Mouse (Mus musculus): ENCODE results near the gene Fam208a. TPM values are rescaled to one million over a fixed set of nuclear protein-coding genes. Genes with fewer than 3 reads are reported as not detected.

Gene Fam208a
- 18.3 and 30.1 TPM in 2 replicates for polyA plus RNA-seq (2012; rRNA removed)

DNA sequence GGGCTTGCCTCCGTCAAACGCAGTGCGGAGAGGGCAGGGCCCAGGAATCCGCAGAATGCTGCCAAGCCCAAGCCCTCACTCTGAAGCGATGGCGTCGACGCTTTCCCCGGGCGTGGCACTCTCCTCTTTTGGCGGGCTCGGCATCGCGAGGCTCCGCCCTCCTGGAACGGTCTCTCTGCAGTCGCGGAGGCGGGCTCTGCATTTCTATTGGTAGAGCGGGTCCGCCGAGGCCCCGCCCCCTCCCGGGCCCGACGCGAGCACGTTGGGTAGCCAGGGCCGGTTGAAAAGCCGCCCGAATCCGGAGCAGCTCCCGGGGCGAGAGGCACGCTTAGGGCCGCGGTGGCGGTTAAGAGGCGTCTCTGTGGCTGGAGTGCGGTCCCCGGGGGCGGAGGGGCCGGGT lies at the start of gene Fam208a:
Gene Fam208a (plus strand): TSS at position 262 of the 400 bp plus-strand sequence.

DNA sequence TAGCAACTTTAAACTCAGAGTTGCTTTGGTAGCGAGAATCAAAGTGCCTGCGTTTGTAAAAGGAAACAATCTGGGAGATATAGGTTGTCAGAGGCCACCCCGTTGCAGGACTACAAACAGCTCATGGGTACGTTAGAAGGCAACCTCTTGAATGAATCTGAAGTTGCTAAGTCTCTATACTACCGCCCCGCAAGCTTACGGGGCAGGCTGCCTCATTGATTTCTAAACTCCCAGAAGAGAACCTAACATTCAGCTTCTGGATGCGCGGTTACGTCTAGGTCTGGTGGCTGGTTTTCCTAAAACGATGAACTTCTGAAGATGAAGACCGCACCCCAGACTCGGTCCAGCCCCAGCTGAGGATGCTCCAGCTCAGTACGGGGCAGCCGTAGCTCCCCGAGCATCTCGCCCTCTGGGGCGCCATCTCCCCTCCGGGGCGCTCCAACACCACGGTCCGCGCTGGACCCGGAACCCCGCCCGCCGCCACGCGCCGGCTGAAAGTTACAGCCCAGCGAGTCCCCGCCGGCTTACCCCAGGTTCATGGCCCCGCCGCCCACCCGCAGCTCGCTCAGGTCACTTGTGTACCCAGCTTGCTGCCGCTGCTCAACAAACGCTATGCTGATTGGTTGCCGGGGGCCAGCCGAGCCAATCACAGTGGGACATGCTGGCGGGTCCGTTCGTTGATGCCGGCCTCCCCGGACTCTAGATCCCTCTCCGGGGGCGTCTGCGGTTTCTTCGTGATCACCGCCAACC lies 79.4 kb downstream of the Fam208a start, which contains the start of gene Ccdc66:
Gene Ccdc66 (minus strand): TSS at position 567 of the 750 bp plus-strand sequence.

Other genes with a start within 250 kb of the Fam208a start
- gene Ccdc66, start 79.6 kb downstream of the Fam208a start, polyA plus RNA-seq (2012; rRNA removed), result 20.1 and 25.9 TPM in 2 replicates
- gene Erc2, start 193.6 kb downstream of the Fam208a start, polyA plus RNA-seq (2012; rRNA removed), result 6.2 and 8.7 TPM in 2 replicates